Mouse (Mus musculus): ENCODE measurements around the gene Cxcr5. TPM values are rescaled to one million over a fixed set of nuclear protein-coding genes. Genes with fewer than 3 reads are reported as not detected.

Cxcr5 gene
- total and polyA plus RNA-seq, 2 experiments from 2014 or later = not detected

DNA sequence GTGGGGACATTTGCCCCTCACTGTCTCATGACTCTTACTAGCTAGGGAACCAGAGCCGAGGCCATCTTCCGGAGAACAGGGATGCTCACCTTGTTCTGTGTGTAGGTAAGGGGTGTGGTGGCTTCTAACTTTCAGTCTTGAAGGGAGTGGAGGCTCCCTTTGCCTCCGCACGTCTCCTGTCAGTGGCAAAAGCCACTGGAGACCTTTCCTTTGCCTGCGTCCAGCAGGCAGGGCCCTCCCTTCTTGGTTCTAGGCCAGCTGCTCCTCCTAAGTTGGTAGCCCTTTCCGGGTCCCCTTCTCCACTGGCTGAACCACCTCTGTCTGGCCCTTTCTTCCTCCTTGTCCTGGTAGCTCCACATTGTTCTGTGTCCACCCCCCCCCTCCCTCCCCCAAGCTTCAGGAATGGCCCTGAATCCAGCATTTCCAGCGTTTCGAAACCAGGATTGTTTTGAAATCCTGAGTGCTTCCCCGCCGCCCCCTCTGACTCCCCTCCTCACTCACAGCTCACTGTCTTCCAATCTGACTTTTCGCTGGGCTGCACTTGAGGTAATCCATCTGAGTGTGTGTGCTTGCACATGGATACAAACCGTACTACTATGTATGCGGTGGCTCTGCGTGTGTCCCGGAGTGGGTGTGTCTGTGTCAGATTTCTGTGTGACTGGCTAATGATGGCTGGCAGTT is 74.8 kb downstream of the Cxcr5 start:
- Histone ChIP-seq H3K9ac (replicated peaks; ENCODE audit: low read length, poor library complexity, severe bottlenecking) (peak overlapping the region; percentile 42), H3K4me1 (ENCODE audit: insufficient read depth, low read length) (peaks cover 60% of the 10 kb centered on the region), H3K9me3 (ENCODE audit: low read length) (no peaks in the 10 kb centered on the region), H3K4me3 (ENCODE audit: low read depth, low read length) (peak overlapping the region; percentile 98; the same call in 1 of the 2 replicates), H3K27ac (ENCODE audit: low read depth, low read length) (0 out of 2 replicates have a peak overlapping the region, but pooled peaks have one; percentile 9), H3K27me3 (ENCODE audit: insufficient read depth, low read length) (no peaks in the 10 kb centered on the region), H3K36me3 (ENCODE audit: insufficient read depth, low read length) (no peaks in the 10 kb centered on the region), H3K4me2 (ENCODE audit: low read depth, low read length, poor library complexity, severe bottlenecking) (peak overlapping the region; percentile 99)
- WGBS = 14% methylated on average over 15 of the region's 15 CpGs
- no peak for ATAC-seq (ENCODE audit: low FRiP score)
- no peak for DNase-seq (ENCODE audit: low spot score)
- no peak for TF ChIP-seq CTCF (IDR thresholded peaks at IDR 0.05)

DNA sequence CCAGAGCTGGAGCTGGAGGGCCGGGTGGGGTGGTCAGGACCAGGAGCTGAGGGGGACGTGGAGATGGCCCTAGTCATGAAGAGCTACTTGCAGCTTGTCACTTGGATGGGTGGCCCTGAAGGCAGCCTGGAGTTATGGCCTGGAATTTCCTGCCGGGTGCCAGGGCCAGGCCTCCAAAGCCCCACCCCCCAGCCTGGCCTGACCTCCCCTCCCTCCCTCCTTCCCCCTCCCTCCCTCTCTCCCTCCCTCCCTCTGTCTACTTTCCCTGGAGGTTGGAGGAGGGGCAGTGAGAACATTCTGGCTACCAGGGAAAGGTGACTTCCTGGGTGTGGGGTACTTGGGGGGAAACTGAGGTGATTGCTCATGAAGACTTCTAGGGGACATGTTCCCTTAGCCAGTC is 75.3 kb downstream of the Cxcr5 start:
- peak overlapping the region; percentile 99 for H3K4me2 ChIP-seq (ENCODE audit: low read depth, low read length, poor library complexity, severe bottlenecking)
- H3K4me1 ChIP-seq (ENCODE audit: insufficient read depth, low read length) = peaks cover 63% of the 10 kb centered on the region
- H3K36me3 ChIP-seq (ENCODE audit: insufficient read depth, low read length) = no peaks in the 10 kb centered on the region
- ATAC-seq (ENCODE audit: low FRiP score) (no peak), DNase-seq (ENCODE audit: low spot score) (no peak)
- H3K4me3 ChIP-seq (ENCODE audit: low read depth, low read length) = peak overlapping the region; percentile 98; the same call in 1 of the 2 replicates
- H3K27me3 ChIP-seq (ENCODE audit: insufficient read depth, low read length) = no peaks in the 10 kb centered on the region
- H3K9me3 ChIP-seq (ENCODE audit: low read length) = no peaks in the 10 kb centered on the region
- H3K9ac ChIP-seq (replicated peaks; ENCODE audit: low read length, poor library complexity, severe bottlenecking) = peak overlapping the region; percentile 42
- H3K27ac ChIP-seq (ENCODE audit: low read depth, low read length) = 0 out of 2 replicates have a peak overlapping the region, but pooled peaks have one; percentile 9
- WGBS = 13% methylated on average over 3 of the region's 3 CpGs
- no peak for TF ChIP-seq CTCF (IDR thresholded peaks at IDR 0.05)

DNA sequence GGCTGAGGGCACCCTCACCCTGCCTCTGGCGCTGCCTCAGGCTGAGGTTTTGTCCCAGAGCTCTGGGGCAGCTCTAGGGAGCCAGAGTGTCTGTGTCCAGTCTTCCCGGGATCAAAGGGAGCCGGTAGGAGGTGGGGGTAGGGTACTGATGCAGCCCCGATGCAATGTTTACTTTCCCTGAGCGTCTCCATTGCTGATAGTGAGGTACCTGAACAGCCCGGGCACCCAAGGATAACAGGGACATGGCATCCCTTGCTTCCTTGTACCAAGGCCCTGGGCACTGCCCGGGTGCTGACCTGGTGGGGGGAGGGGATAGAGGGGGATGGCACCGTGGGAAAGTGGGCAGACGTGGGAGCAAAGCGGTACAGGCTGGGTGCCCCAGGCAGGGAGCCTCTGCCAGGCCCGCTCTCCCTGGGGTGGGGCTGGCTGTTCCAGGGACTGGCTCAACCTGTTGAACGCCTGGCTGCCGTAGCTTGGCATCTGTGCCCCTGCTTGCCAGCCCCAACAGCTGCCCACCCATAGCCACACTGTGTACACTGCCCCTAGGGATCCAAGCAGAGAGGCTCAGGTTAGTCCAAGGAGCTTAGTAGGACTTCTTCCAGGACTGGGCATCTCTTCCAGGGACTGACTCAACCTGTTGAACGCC is 76.0 kb downstream of the Cxcr5 start:
- no peak overlapping the region for H3K27ac ChIP-seq (ENCODE audit: low read depth, low read length)
- peak overlapping the region; percentile 98 for H3K4me3 ChIP-seq (ENCODE audit: low read depth, low read length)
- H3K9me3 ChIP-seq (ENCODE audit: low read length) = no peaks in the 10 kb centered on the region
- DNase-seq (ENCODE audit: low spot score) (no peak), ATAC-seq (ENCODE audit: low FRiP score) (no peak)
- peaks cover 61% of the 10 kb centered on the region for H3K4me1 ChIP-seq (ENCODE audit: insufficient read depth, low read length)
- TF ChIP-seq CTCF (IDR thresholded peaks at IDR 0.05) = no peak
- WGBS = 25% methylated on average over 14 of the region's 14 CpGs
- H3K36me3 ChIP-seq (ENCODE audit: insufficient read depth, low read length) = no peaks in the 10 kb centered on the region
- no peaks in the 10 kb centered on the region for H3K27me3 ChIP-seq (ENCODE audit: insufficient read depth, low read length)
- peak overlapping the region; percentile 99 for H3K4me2 ChIP-seq (ENCODE audit: low read depth, low read length, poor library complexity, severe bottlenecking)
- peak overlapping the region; percentile 98 for H3K9ac ChIP-seq (replicated peaks; ENCODE audit: low read length, poor library complexity, severe bottlenecking)

DNA sequence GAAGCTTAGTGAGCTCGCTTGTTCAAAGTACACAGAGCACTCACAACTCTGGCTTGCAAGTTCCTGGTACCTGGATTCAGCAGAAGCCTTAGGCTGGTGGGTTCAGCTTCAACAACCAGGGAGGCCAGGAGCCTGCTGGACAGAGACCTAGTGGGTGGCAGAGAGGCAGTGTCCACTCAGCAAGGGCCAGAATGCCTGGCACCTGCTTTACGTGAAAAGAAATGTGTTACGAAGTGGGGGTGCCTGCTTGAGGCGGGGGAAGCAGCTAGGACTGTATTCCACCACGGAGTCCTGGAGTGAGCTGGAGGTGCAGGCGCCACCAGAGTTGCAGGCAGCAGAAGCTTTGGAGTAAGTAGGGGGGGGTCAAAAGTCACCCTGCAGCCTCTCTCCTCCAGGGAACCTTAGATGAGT is 76.6 kb downstream of the Cxcr5 start:
- no peaks in the 10 kb centered on the region for H3K27me3 ChIP-seq (ENCODE audit: insufficient read depth, low read length)
- peak overlapping the region; percentile 98 for H3K9ac ChIP-seq (replicated peaks; ENCODE audit: low read length, poor library complexity, severe bottlenecking)
- no peaks in the 10 kb centered on the region for H3K36me3 ChIP-seq (ENCODE audit: insufficient read depth, low read length)
- no peak overlapping the region; the same call in 1 of the 2 replicates for H3K27ac ChIP-seq (ENCODE audit: low read depth, low read length)
- DNase-seq (ENCODE audit: low spot score) (no peak), ATAC-seq (ENCODE audit: low FRiP score) (no peak)
- 36% methylated on average over 6 of the region's 6 CpGs for WGBS
- H3K4me1 ChIP-seq (ENCODE audit: insufficient read depth, low read length) = peaks cover 56% of the 10 kb centered on the region
- peak overlapping the region; percentile 99 for H3K4me2 ChIP-seq (ENCODE audit: low read depth, low read length, poor library complexity, severe bottlenecking)
- no peaks in the 10 kb centered on the region for H3K9me3 ChIP-seq (ENCODE audit: low read length)
- no peak for TF ChIP-seq CTCF (IDR thresholded peaks at IDR 0.05)
- peak overlapping the region; percentile 98 for H3K4me3 ChIP-seq (ENCODE audit: low read depth, low read length)

DNA sequence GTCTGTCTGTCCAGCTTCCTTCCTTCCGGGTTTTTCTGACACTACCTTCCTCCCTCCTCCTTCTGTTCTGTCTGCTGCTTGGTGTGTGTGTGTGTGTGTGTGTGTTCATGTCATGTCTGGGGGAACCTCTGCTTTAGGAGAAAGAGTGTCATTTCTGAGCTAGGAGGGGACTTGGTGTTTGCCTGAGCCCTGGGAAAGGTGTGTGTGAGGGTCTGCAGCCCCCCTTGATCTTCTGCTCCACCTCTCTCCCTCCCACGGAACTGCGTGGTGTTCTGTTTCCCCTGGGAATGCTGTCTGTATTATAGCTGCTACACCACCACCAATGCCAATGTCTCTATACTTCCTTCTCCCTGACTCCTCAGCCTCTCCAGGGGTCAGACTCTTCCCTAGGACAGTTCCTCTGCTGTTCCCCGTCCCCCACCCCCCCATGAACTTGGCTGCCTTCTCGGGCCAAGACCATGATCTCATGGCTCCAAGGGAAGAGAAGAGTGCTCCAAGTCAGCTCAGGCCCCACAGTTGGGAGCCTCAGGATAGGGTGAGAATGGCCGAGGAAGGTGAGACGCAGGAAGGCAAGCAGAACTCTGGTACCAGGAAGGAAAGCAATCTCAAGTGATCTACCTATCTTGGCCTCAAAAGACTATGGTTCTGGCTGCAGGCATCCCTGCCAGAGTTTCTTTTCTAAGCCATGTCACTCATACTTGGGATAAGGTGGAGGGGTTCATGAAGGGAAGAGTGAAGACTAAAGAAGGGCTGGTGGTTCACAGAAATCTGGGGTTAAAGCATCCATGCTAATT is 77.2 kb downstream of the Cxcr5 start:
- Histone ChIP-seq H3K36me3 (ENCODE audit: insufficient read depth, low read length) (no peaks in the 10 kb centered on the region), H3K9me3 (ENCODE audit: low read length) (no peaks in the 10 kb centered on the region), H3K9ac (replicated peaks; ENCODE audit: low read length, poor library complexity, severe bottlenecking) (peak overlapping the region; percentile 98), H3K4me2 (ENCODE audit: low read depth, low read length, poor library complexity, severe bottlenecking) (peak overlapping the region; percentile 99), H3K4me1 (ENCODE audit: insufficient read depth, low read length) (peaks cover 54% of the 10 kb centered on the region), H3K27ac (ENCODE audit: low read depth, low read length) (no peak overlapping the region), H3K4me3 (ENCODE audit: low read depth, low read length) (peak overlapping the region; percentile 98), H3K27me3 (ENCODE audit: insufficient read depth, low read length) (no peaks in the 10 kb centered on the region)
- 24% methylated on average over 7 of the region's 7 CpGs for WGBS
- ATAC-seq (ENCODE audit: low FRiP score) = no peak
- no peak for TF ChIP-seq CTCF (IDR thresholded peaks at IDR 0.05)
- no peak for DNase-seq (ENCODE audit: low spot score)
